Mouse (Mus musculus) cerebellum, postnatal 25 days (tissue): ENCODE data around the gene Fbxo2.
"Not testable (repeated sequence)": the region's sequence is repeated elsewhere in the genome, so short reads cannot be mapped to it uniquely, and the experiment has no call there.

Source experiments
- DNase-seq, 2 experiments: peaks; one replicate each; pipeline ENCODE4 v3.0.0; 2021; ENCODE audit warnings: mixed read lengths in 2 of 2

Gene Fbxo2

DNA sequence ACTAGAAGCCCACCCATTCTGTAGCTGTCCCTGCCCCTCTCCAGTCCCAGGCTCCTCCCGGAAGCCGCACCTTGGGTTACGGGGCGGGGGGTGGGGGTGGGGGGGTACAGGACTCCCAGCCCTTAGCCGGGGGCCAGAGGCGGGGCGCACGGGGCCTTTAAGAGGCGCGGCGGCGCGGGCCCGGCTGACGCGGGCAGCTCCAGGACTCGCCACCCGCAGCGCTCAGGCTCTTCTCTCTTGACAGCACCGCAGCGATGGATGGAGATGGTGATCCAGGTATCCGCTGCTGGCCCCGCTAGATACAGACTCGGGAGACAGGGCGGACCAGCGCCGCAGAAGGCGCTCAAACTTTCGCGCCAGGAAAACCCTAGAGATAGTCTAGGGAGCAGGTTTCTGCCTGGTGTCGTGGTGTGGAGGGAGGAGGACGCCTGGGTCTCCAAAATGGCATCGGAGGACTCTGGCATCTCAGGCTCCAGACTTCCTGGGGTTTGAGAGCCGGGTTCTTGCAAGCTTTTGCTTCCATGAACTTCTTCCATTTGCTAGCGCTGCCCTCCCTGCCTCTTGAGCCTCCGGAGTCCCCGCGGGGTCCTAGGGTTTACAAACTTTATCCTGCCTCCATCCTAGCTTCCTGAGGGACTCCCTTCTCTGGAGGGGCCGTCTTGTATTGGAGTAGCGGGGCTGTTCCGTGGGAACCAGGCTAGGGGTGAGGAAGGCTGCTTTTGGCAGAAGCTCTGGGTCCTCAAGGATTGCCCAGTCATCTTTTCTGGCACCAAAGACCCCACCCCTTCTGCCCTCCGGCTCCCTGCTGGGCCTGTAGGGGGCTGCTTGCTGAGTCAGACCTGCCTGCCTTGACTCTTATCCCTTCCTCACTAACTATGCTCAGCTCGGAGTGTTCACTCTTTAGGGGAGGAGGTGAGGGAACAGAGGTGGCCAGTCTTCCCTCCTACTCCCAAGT is at the start of gene Fbxo2, which contains the start of gene Fbxo44:
Gene Fbxo2 (plus strand): TSS at position 186 of the 955 bp plus-strand sequence.
Gene Fbxo44 (minus strand): TSS at position 47 of the 955 bp plus-strand sequence.
- DNase-seq: peak; percentile 73 to 79

DNA sequence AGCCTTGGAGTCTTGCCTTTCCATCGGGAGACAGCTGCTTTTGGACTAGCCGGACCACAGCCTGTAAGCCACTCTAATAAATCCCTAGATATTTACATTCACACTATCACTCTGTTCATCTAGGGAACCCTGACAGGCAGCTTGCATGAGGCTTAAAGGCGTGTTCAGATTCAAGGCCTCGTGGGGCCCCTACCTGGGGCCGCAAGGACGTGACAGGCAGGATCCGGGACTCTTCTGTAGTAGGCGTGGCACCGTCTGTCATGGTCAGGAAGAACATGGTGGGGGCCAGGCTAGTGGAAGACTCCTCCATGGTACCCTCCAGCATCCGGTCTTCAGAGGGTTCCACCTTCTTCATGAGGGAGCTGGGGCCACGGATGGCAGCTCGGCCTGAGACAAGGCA is 47.9 kb upstream of the Fbxo2 start:
- DNase-seq: no peak

DNA sequence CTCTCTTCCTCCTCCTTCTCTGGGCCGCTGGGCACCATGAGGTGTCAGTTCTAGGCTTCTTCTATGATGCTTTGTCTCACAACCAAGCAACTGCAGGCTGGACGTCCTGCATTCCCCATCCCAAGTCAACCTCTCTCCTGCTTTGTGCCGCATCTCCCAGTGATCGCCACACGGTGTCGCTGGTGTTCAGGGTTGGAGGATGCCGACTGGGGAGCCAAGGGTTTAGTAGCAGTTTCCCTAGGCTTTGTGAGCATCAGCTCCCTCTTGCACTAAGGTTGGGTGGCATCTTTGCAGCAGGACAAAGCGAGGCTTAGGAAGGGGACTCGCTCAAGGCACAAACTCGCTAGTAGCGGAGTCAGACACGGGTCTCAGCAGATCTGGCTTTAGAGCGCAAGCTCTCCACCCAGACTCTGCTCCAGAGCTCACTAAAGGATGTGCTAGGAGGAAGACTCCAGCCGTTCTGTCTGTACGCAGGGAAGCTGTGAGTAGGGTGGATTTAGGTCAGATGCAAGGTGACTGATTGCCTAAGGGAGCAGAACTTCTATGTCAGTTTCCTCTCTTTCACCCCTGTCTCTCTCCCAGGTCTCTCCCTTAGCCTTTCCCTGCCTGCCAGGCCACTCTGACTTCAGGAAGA is 45.5 kb upstream of the Fbxo2 start:
- DNase-seq: peak; percentile 90 to 94

DNA sequence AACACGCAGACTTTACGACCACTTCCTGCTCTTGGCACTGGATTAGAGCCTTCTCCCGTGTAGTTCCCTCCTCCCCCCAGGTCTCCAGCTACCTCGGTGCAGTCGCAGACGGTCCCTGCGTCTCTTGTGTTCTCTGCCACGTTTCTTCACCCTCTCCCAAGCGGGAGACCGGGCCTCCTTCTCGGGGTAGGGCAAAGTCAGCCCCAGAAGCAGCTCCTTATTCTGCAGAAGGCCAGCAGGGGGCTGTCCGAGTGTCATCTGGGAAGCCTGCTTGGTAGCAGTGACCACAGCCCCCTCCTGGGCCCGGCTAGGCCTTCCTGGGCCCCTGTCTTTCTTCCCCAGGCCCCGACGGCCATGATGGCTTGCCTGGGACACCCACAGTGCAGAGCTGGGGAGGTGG is 45.0 kb upstream of the Fbxo2 start:
- peak in 1 of 2 experiments; percentile 54 for DNase-seq

DNA sequence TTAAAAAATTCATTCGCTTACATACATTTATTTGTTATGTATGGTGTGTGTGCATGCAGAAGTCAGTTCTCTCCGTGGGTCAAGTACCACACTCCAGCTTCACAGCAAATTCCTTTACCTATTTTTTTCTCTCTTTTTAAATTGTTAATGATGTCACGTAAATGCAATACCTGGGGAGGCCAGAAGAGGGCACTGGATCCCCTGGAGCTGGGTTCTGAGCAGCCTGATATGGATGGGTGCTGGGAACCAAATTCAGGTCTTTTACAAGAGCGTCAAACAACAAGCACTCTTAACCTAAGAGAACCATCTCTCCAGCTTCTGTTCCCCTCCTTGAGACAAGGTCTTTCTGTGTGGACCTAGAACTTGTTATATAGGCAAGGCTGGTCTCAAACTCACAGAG is 43.8 kb upstream of the Fbxo2 start:
- DNase-seq: no peak

DNA sequence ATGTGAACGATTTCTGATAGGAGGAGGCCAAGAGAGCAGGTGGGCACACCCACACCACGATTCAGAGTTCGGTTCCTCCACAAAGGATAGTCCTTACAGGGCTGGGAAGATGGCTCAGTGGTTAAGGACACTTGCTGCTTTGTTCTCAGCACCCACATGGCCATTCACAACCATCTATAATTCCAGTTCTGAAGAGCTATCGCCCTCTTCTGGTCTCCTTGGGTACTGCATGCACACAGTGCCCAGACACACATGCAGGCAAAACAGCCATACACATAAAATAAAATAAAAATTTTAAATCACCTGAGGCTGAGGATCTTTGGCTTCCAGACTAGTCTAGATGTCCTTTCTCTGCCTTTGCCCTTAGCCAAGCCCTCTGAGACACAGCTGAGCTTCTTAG is 43.0 kb upstream of the Fbxo2 start:
- no peak for DNase-seq

DNA sequence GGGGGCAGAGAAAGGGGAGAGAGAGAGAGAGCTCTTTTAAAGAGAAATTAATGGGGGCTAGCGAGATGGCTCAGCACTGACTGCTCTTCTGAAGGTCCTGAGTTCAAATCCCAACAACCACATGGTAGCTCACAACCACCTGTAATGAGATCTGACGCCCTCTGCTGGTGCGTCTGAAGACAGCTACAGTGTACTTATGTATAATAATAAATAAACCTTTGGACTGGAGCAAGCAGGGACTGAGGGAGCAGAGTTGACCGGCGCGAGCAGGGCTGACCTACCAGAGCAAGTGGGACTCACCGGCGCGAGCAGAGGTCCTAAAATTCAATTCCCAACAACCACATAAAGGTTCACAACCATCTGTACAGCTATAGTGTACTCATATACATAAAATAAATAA is 40.8 kb upstream of the Fbxo2 start:
- DNase-seq: not testable (repeated sequence)

DNA sequence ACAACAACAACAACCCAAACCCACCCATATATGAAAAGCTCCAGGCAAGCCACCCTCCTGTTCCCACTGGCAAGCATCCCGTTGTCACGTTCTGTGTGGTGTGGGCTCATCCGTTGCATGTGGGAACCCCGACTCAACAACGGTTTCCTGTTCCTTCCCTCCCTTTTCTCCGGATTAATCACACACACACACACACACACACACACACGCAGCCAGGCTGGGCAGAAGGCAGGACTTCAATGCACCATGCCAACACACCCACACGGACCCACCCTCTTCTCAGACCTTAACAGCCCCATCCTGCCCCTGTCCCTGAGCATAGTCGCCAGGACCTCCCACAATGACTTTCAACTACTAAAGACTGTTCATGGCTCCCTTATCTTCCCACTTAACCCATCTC is 39.9 kb upstream of the Fbxo2 start:
- DNase-seq: no peak

DNA sequence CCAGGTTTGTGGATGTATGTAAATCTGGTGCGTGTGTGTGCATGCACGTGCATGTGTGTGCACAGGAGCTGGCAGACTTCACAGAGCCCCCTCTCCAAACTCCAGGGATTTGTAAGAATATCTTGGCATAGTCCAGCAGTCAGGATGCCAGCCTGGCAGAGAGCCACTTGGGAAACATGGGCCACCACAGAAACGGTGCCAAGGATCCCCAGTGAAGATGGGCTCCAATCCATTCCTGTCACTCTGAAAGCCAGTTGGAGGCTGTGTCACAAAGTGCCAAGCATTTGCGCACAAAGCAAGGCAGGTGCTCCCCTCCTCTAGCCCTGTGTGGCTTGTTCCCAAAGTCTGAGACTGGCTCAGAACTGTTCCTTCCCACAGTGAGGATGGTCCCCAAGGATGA is 39.1 kb upstream of the Fbxo2 start:
- peak; percentile 86 to 88 for DNase-seq

DNA sequence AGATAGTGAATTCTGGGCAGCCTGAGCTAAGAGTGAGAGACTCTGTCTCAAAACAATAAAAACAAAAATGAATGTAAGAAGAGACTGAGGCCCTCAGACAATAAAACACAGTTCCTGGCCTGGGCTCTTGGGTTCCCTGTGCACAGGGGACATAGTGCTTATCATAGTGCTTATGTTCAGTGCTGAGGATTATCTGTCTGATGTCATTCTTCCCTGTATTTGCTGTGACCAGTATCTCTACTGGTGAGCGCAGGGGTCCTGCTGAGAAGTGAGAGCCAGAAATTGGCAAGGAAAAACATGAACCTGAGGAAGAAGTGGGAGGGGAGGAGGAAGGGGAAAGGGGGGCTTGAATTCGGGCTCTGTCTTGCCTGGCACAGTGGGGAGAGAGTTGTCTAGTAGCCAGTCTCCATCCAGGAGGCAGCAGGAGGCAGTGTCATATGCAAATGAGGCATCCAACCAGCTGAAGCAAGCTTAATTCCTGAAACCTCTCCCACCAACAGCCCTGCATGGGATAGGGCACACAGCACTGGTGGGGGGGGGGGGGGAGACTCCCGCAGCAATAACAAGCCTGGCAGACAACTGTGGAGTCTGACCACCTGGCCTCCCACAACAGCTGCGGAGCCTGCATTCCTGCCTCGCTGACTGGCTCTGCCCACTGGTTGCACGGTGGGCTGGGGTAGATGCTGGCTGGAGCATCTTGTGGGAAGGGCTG is 38.3 kb upstream of the Fbxo2 start:
- peak in 1 of 2 experiments; percentile 15 for DNase-seq

DNA sequence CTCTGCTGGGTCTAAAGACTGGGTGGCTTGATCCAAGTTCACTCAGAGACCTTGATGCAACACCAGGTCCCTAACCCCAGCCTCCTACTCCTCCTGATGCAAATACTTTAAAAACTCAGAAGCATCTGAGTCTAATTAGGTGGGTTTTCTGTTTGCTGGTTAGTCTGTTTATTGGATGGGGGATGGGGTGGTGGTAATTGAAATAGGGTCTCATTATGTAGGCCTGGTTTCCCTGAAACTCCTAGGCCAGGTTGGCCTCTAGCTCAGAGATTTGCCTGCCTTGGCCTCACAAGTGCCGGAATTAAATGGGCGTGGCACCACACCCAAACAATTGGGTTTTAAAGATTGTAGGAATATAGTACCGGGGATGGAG is 37.7 kb upstream of the Fbxo2 start:
- no peak for DNase-seq

DNA sequence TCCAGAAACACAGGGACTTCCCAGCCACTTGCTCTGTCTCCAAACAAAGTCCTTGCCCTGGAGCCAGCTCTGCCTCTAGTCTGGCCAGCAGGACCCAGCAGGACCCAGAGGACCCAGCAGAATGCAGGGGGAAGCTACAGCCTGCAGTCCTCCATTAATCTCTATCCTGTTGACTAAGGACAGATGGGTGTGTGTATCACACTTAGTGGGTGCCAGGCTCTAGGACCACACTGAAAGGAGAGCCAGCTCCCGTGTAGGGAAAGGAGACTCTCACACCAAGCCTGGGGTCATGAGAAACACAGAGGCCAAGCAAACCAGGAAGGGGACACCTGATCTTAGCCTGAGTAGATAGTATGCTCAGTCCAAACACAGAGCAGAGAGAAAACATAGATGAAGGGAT is 32.2 kb upstream of the Fbxo2 start:
- no peak for DNase-seq

DNA sequence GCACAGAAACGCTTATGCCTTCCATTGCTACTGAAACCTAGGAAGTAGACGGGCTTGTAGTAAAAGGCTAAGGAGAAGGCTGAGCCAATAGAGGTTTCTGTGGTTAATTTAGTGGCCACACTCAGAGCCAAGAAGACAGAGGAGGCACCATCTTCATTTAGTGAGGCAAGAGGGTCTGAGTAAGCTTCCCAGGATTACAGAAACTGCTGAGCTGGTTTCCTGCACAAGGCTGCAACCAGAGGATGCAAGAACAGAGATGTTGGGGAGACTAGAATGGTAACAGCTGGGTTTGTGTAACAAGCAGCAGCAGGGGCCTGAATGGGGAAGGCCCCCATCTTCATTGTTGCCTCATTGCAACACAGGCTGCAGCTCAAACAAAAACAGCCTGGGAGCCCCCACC is 31.7 kb upstream of the Fbxo2 start:
- no peak for DNase-seq

DNA sequence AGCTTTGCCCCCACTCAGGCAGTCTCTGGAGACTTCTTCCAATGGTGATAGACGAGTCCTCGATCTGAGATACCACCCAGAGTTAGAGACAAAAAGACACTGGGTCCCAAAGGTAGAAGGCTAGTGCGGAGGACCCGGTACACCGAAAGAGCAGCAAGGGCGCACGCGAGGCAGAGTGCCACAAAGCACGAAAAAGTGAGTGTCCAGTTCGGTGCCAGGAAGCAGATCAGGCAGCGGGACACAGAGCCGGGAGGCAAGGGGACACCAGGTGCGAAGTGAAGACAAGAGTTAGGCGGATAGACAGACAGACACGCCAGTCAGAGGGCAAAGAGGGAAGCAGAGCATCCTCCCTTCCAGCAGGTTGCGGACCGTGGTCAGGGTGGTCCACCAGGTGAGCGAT is 30.3 kb upstream of the Fbxo2 start, which contains the start of gene Mad2l2:
Gene Mad2l2 (plus strand): TSS at position 252 of the 400 bp plus-strand sequence.
- DNase-seq: no peak

DNA sequence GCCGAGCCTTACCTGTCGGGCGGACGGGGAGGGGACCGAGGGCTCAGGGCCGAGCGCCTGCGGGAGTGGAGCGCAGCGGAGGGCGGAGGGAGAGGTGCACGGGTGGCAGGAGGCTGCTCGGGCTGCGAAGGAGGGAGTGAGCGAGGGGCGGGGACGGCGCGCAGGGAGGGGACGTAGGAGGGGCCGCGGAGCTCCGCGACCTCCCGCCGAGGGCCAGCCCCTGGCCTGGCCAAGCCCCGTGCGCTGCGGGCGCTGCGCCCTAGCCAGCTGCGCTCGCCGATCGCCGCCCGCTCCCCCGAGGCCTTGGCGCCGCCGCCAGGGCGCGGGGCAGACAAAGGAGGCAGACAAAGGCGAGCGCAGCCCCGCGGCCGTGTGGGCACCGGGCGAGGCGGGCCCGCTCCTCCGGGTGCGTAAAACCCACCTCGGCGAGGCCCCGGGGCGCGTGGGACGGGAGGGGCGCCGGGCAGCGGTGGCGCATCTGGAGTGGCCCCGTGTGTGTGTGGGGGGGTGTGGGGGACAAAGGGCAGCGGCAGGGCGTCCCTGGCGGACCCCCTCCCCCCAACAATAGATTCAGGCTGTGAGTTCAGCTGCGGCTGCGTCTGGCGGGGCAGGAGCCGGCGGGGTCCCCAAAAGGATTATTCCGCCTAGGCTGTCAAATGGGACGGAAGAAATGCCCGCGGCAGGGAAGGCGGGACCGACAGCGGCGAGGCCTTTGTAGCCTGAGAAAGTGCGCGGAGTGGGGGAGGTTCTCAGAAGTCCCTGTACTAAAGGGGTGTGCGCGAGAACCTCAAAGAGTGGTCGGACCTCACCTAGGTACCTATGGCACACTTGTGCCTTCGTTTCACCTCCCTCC is 29.6 kb upstream of the Fbxo2 start, which contains the start of gene Draxin:
Gene Draxin (minus strand): TSS at position 138 of the 853 bp plus-strand sequence.
- peak; percentile 41 to 68 for DNase-seq

DNA sequence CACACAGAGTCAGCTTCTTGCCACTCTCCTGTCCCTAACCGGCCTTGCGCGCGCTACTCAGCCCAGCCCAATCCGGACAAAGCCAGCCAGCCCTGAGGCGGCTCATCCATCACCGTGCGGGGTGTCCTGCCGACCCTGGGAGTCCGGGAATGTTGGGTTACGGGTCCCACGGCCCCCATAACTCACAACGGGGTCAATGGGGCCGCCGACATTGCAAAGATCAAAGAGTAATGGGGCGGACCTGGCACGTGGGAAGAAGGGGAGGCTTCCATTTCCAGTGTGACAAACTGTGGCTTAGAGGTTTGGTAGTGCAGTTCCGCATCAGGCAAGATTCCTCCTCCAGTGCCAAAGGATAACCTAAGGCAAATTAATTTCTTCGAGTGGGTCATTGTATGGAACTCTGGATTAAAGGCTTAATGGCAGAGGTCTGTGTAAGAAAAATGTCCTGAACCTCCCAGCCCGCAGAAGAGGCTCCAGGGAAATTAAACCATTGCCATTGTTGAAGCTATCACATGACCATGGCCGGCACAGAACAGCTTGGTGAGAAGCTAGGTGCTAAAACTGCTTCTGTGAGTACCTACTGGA is 28.8 kb upstream of the Fbxo2 start:
- DNase-seq: peak in 1 of 2 experiments; percentile 42

DNA sequence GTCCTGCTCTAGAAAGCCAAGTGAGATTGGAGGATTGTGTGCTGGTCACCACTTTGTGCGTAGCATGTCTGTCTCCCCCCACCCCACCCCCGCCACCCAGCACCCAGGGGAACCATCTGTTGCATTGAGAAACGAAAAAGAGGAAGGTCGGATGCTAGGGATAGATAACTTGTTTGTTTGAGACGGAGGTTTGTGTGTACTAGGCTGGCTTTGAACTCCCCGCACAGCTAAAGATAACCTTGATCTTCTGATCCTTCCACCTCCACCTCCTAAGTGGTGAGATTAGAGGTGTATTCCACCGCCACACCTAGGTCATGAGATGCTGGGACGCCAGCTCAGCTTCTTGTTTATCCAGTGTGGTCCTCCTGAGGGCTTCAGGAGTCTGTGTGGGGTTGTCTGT is 25.4 kb upstream of the Fbxo2 start:
- DNase-seq: no peak

DNA sequence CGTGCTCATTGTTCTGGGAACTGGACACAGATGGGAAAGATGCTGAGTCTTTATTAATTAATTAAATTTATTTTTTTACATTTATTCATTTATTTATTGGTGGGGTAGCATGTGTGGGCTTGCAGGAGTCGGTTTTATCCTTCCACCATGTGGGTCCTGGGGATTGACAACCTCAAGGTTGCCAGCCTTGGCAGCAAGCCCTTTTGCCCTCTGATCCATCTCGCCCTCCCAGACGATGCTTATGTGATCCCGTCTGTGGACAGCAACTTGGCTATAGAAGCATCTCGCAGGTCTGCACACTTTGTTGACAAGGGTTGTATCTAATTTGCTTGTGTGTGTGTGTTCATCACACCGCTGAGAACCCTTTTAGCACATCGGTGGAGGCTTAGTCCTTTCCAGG is 22.9 kb upstream of the Fbxo2 start:
- no peak for DNase-seq

DNA sequence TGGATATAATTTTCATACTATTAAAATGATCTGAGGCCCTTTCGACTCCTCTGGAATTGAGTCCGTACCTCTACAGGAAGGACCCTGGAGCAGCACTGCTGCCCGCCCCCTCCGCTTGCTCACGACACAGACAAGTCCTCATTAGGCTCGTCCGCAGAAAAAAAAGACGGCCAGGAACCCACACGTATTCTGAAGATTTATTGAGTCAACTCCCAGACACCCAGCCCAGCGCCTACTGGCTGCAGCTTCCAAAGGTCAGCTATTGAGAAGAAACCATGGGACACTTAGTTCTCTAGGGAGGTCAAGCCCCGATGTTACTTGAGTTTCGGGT is 20.7 kb upstream of the Fbxo2 start:
- no peak for DNase-seq

DNA sequence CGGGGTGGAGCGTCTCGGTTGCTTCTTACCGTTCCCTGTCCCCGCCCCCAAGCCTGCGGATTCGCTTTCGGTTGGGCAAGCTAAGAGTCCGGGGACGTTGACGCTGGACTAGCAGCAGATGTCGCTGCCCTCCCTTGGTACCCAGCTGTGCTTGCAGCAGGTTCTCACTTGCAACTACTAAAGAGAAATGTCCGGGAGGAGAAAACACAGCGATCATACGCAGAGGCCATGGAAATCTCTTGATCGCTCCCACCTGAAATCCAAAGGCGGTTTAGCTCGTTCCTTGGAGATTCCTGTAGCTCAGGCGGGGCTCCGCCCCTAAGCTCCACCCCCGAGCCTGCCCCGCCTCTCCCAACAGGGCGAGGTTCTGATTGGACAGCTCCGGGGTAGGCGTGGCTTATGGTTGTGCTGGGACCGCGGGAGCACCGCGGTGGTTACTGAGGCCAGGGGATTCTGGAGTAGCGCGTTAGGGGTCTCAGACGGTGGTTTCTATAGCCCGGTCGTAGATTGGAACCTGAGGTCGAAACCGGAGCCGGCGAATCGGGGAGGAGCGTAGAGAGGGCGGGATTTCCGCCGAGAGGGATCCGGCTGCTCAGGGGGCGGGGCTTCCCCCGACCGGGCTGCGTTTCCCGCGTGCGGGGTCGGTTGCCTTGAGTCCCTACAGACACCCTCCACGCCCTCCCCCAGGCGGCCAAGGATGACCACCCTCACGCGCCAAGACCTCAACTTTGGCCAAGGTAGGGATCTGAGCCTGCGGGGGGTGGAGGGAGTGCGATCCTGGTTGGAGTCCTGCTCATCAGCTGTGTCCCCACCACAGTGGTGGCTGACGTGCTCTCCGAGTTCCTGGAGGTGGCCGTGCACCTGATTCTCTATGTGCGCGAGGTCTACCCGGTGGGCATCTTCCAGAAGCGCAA is 20.1 kb upstream of the Fbxo2 start:
- DNase-seq: peak; percentile 95 to 97

DNA sequence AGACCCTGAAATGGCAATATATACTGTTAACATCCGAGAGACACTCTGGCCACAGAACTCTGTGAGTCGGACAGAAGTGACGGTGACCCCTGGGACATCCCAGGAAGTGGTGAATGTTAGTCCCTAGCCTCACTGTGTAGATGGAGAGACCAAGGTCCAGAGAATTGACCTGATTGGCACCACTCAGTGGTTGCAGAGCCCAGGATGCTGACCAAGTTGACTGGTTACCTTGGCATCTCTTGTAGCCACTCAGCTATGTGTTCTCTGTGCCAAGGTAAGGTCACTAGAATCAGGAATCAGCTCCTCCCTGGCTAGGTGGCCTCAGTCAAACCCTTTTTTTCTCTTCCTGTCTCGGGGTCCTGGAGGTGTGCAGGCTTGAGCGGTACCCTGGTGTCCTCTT is 16.7 kb upstream of the Fbxo2 start:
- no peak for DNase-seq
